Mouse (Mus musculus): ENCODE measurements around the gene Lgals3bp. TPM values are rescaled to one million over a fixed set of nuclear protein-coding genes. Genes with fewer than 3 reads are reported as not detected.
"Not testable (repeated sequence)": the region's sequence is repeated elsewhere in the genome, so short reads cannot be mapped to it uniquely, and the experiment has no call there.

Lgals3bp gene
- polyA plus RNA-seq, 1 experiment from 2014 or later = 2.0 TPM

DNA sequence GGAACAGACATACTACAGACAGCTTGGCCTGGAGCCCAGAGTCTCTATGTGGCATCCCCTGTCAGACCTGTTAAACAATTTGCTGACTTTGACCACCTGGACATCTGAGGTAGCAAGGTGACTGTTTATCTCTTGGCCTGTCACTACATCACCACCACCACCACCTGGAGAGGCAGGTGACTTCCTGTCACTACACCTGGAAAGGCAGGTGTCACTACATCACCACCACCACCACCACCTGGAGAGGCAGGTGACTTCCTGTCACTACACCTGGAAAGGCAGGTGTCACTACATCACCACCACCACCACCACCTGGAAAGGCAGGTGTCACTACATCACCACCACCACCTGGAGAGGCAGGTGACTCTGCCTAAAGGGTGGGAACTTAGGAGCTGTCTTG is 25.6 kb downstream of the Lgals3bp start:
- not testable (repeated sequence) for H3K36me3 ChIP-seq; H3K9me3 ChIP-seq; H3K4me3 ChIP-seq; H3K27me3 ChIP-seq (ENCODE audit: insufficient read depth, poor library complexity, severe bottlenecking); DNase-seq (ENCODE audit: low spot score); H3K27ac ChIP-seq
- H3K4me1 ChIP-seq (replicated peaks) = peaks cover 20% of the 10 kb centered on the region

DNA sequence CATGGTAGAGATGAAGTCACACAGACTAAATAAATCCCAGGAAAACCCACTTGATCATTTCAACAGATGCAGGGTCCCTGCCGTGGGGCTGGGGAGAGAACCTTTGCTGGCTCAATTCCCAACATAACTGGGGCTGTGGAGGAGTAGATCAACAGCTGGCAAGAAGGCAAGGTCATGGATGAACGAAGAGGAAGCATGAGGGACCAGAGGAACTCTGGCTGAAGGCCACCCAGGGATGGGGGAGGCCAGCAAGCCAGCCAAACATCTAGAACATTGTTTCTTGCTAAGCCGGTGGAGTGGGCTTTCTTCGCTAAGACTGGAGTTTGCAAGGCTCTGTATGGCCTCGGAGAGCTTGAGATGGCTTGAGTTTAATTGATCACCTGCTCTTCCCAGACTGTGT is 26.0 kb downstream of the Lgals3bp start:
- no peaks in the 10 kb centered on the region for H3K27me3 ChIP-seq (ENCODE audit: insufficient read depth, poor library complexity, severe bottlenecking)
- peaks cover 20% of the 10 kb centered on the region for H3K4me1 ChIP-seq (replicated peaks)
- no peak overlapping the region for H3K4me3 ChIP-seq
- no peaks in the 10 kb centered on the region for H3K9me3 ChIP-seq
- 82% methylated on average over 5 of the region's 5 CpGs for WGBS
- DNase-seq (ENCODE audit: low spot score) = no peak
- H3K27ac ChIP-seq = no peak overlapping the region
- H3K36me3 ChIP-seq = no peaks in the 10 kb centered on the region

DNA sequence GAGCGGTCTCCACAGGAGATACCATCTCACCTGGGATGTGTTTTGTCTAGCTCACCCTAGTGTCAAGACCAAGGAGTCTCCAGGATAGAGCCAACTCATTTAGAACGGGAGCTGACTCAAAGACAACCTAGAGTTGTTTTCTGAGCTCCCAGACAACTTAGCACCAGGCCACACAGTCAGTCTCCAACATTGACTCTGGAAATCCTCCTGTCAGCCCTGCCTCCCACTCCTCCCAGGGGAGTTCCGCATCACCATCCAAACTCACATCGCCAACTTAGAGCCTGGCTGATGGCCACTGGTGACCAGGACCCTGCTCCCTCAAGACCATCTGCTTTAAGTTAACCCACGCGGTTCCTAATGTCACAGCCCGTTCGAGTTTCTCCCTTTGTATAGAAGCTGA is 26.4 kb downstream of the Lgals3bp start:
- no peak overlapping the region for H3K4me3 ChIP-seq
- no peak overlapping the region for H3K27ac ChIP-seq
- H3K27me3 ChIP-seq (ENCODE audit: insufficient read depth, poor library complexity, severe bottlenecking) = no peaks in the 10 kb centered on the region
- DNase-seq (ENCODE audit: low spot score) = no peak
- 86% methylated on average over 8 of the region's 8 CpGs for WGBS
- no peaks in the 10 kb centered on the region for H3K9me3 ChIP-seq
- peaks cover 20% of the 10 kb centered on the region for H3K4me1 ChIP-seq (replicated peaks)
- H3K36me3 ChIP-seq = no peaks in the 10 kb centered on the region

DNA sequence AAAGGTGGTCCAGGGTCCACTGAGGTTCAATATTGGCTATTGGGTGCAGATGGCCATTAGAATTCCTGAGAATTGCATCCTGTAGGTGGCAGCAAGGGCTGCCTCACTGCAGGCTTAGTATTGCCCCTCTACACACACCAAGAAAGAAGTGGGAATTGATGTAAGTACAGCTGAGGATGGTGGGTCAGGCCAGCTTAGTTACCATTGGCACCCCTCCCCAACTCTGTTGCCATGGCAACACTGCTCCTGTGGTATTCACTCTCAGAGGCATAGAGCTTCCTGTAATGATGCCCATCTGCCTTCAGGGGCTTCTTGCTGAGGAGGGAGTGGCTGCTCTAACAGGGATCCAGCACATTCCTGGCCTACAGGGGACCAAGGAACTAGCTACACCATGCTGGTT is 26.9 kb downstream of the Lgals3bp start:
- no peaks in the 10 kb centered on the region for H3K36me3 ChIP-seq
- peaks cover 20% of the 10 kb centered on the region for H3K4me1 ChIP-seq (replicated peaks)
- no peak overlapping the region for H3K4me3 ChIP-seq
- DNase-seq (ENCODE audit: low spot score) = no peak
- H3K9me3 ChIP-seq = no peaks in the 10 kb centered on the region
- no peaks in the 10 kb centered on the region for H3K27me3 ChIP-seq (ENCODE audit: insufficient read depth, poor library complexity, severe bottlenecking)
- H3K27ac ChIP-seq = no peak overlapping the region

- DNase-seq (ENCODE audit: low spot score) = no peak
- Histone ChIP-seq H3K27me3 (ENCODE audit: insufficient read depth, poor library complexity, severe bottlenecking) (no peaks in the 10 kb centered on the region), H3K4me3 (no peak overlapping the region), H3K9me3 (no peaks in the 10 kb centered on the region), H3K4me1 (replicated peaks) (peaks cover 19% of the 10 kb centered on the region), H3K36me3 (no peaks in the 10 kb centered on the region), H3K27ac (no peak overlapping the region)
- 66% methylated on average over 5 of the region's 5 CpGs for WGBS
Measured at GRCm38 (mm10) chr11:118374506-118374905, 27.4 kb downstream of the Lgals3bp start.

DNA sequence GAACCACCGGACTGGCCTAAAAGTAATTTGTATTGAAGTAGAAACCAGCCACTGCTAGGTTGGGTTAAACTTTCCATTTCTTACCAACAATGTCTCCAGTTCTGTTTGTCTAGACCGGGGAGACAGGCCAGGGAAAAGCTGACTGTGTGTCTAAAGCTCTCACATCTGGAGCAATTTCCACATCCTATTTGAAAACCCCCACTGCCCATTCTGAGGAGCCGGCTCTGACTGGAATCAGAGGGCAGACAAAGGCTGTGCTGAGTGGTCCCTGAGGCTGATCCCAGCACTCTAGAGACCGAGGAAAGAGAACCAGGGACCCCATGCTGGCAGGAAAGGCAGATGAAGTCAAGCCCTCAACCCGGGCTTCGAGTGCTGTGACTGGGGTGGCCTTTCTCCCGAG is 29.3 kb downstream of the Lgals3bp start:
- WGBS = 60% methylated on average over 7 of the region's 7 CpGs
- Histone ChIP-seq H3K4me3 (no peak overlapping the region), H3K4me1 (replicated peaks) (peaks cover 13% of the 10 kb centered on the region; the same call in 1 of the 2 replicates), H3K27ac (0 out of 2 replicates have a peak overlapping the region, but pooled peaks have one; percentile 24), H3K36me3 (no peaks in the 10 kb centered on the region), H3K9me3 (no peaks in the 10 kb centered on the region), H3K27me3 (ENCODE audit: insufficient read depth, poor library complexity, severe bottlenecking) (no peaks in the 10 kb centered on the region)
- no peak for DNase-seq (ENCODE audit: low spot score)

DNA sequence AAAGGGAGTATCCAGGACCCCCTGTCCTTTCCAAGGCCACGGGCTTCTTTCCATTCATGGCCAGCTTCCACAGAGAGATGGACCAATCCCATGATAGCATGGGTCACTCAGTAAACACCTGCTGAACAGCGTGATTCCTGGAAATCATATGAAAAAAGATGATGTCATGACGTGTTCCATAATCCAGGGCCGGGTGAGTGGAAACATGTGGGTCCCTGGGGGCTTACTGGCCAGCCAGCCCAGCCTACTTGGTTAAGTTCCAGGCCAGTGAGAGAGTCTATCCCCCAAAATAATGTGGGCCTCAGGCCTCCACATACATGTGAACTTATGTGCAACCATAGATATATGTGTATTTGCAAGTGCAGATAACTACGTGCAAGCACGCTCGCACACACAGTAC is 30.0 kb downstream of the Lgals3bp start:
- Histone ChIP-seq H3K9me3 (no peaks in the 10 kb centered on the region), H3K36me3 (no peaks in the 10 kb centered on the region), H3K4me3 (no peak overlapping the region), H3K27ac (no peak overlapping the region), H3K4me1 (replicated peaks) (peaks cover 13% of the 10 kb centered on the region; the same call in 1 of the 2 replicates), H3K27me3 (ENCODE audit: insufficient read depth, poor library complexity, severe bottlenecking) (no peaks in the 10 kb centered on the region)
- 87% methylated on average over 7 of the region's 7 CpGs for WGBS
- DNase-seq (ENCODE audit: low spot score) = no peak

DNA sequence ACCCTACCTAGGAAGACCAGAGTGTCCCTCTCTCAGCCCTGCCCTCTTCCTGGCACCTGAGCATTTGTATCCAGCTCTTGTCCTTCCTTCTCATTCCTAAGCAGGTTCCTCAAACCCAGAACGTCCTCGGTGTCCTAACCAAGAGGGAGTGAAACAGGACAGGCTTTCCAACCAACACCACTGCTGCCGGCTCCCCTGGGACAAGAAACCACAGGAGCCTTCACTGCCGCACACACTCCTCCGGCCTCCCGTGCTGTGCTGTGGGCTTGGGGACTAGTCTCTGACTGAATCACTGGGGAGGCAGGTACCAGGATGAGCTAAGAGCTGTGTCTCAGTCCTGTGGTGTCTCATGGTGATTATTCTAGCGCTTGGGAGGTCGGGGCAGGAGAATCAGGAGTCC is 32.2 kb downstream of the Lgals3bp start:
- WGBS = 80% methylated on average over 8 of the region's 8 CpGs
- no peaks in the 10 kb centered on the region for H3K27me3 ChIP-seq (ENCODE audit: insufficient read depth, poor library complexity, severe bottlenecking)
- H3K36me3 ChIP-seq = no peaks in the 10 kb centered on the region
- no peaks in the 10 kb centered on the region for H3K9me3 ChIP-seq
- no peak overlapping the region for H3K27ac ChIP-seq
- DNase-seq (ENCODE audit: low spot score) = no peak
- no peak overlapping the region for H3K4me3 ChIP-seq
- peaks cover 22% of the 10 kb centered on the region for H3K4me1 ChIP-seq (replicated peaks)

GRCm38 (mm10) chr11:118369251-118369650 is 32.6 kb downstream of the Lgals3bp start:
- WGBS = 87% methylated on average over 5 of the region's 5 CpGs
- DNase-seq (ENCODE audit: low spot score) = no peak
- Histone ChIP-seq H3K36me3 (no peaks in the 10 kb centered on the region), H3K9me3 (no peaks in the 10 kb centered on the region), H3K4me3 (no peak overlapping the region), H3K4me1 (replicated peaks) (peaks cover 18% of the 10 kb centered on the region), H3K27ac (no peak overlapping the region), H3K27me3 (ENCODE audit: insufficient read depth, poor library complexity, severe bottlenecking) (peaks cover under 1% of the 10 kb centered on the region; the same call in 1 of the 2 replicates)

DNA sequence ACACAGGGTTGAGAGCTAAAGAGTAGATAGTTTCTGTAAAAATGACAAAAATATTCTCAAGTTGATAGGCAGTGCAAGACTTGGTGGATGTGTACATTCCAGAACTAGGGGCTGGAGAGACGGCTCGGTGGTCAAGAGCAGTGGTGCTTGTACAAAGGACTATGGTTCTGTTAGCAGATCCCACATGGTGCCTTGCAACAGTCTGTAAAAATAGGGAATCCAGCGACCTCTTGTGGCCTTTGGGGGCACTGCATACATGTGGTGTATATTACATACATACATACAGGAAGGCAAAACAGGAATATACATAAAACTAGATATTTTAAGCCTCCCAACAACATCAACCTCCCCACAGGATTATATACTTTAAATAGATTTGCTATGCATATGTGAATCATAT is 33.6 kb downstream of the Lgals3bp start:
- H3K27me3 ChIP-seq (ENCODE audit: insufficient read depth, poor library complexity, severe bottlenecking) = peaks cover 4% of the 10 kb centered on the region; the same call in 1 of the 2 replicates
- H3K4me1 ChIP-seq (replicated peaks) = peaks cover 25% of the 10 kb centered on the region
- no peaks in the 10 kb centered on the region for H3K36me3 ChIP-seq
- no peaks in the 10 kb centered on the region for H3K9me3 ChIP-seq
- H3K4me3 ChIP-seq = no peak overlapping the region
- H3K27ac ChIP-seq = no peak overlapping the region
- no peak for DNase-seq (ENCODE audit: low spot score)
- WGBS = 66% methylated on average over 3 of the region's 3 CpGs

GRCm38 (mm10) chr11:118366559-118366958 is 35.3 kb downstream of the Lgals3bp start:
- no peaks in the 10 kb centered on the region for H3K9me3 ChIP-seq
- H3K36me3 ChIP-seq = no peaks in the 10 kb centered on the region
- H3K27ac ChIP-seq = 0 out of 2 replicates have a peak overlapping the region, but pooled peaks have one; percentile 6
- WGBS = 79% methylated on average over 8 of the region's 8 CpGs
- H3K4me1 ChIP-seq (replicated peaks) = peaks cover 42% of the 10 kb centered on the region
- DNase-seq (ENCODE audit: low spot score) = no peak
- no peak overlapping the region for H3K4me3 ChIP-seq
- H3K27me3 ChIP-seq (ENCODE audit: insufficient read depth, poor library complexity, severe bottlenecking) = peaks cover 9% of the 10 kb centered on the region; the same call in 1 of the 2 replicates

GRCm38 (mm10) chr11:118366108-118366507 is 35.8 kb downstream of the Lgals3bp start:
- no peaks in the 10 kb centered on the region for H3K36me3 ChIP-seq
- peaks cover 9% of the 10 kb centered on the region; the same call in 1 of the 2 replicates for H3K27me3 ChIP-seq (ENCODE audit: insufficient read depth, poor library complexity, severe bottlenecking)
- H3K27ac ChIP-seq = peak overlapping the region; percentile 23; the same call in 1 of the 2 replicates
- 63% methylated on average over 3 of the region's 3 CpGs for WGBS
- no peak overlapping the region for H3K4me3 ChIP-seq
- no peak for DNase-seq (ENCODE audit: low spot score)
- H3K9me3 ChIP-seq = no peaks in the 10 kb centered on the region
- peaks cover 42% of the 10 kb centered on the region for H3K4me1 ChIP-seq (replicated peaks)

- Histone ChIP-seq H3K4me3 (no peak overlapping the region), H3K27ac (peak overlapping the region; percentile 59), H3K4me1 (replicated peaks) (peaks cover 45% of the 10 kb centered on the region), H3K27me3 (ENCODE audit: insufficient read depth, poor library complexity, severe bottlenecking) (peaks cover 9% of the 10 kb centered on the region; the same call in 1 of the 2 replicates), H3K36me3 (no peaks in the 10 kb centered on the region), H3K9me3 (no peaks in the 10 kb centered on the region)
- DNase-seq (ENCODE audit: low spot score) = peak; percentile 56
- WGBS = 67% methylated on average over 7 of the region's 7 CpGs
Measured at GRCm38 (mm10) chr11:118365171-118365570, 36.7 kb downstream of the Lgals3bp start.

DNA sequence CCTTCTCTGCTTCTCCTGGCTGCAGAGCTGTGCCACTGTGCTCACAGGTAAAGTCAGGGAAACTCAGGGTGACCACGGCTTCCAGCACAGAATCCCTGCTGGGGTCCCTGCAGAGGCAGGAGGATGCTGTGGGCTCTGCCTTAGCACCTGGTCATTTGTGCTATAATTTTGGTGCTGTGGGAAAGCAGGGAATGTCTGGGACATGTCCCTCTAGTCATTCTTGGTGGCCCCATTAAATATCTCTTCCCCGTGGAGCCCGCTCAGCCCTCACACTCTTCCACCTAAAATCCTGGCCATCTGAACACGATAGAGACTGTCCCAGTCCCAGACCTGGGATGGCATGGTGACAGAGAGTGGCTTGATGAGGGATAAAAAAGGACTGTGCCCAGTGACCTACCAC is 37.9 kb downstream of the Lgals3bp start:
- peaks cover 48% of the 10 kb centered on the region for H3K4me1 ChIP-seq (replicated peaks)
- no peaks in the 10 kb centered on the region for H3K36me3 ChIP-seq
- 87% methylated on average over 4 of the region's 4 CpGs for WGBS
- no peak for DNase-seq (ENCODE audit: low spot score)
- peaks cover 9% of the 10 kb centered on the region; the same call in 1 of the 2 replicates for H3K27me3 ChIP-seq (ENCODE audit: insufficient read depth, poor library complexity, severe bottlenecking)
- no peaks in the 10 kb centered on the region for H3K9me3 ChIP-seq
- H3K27ac ChIP-seq = peak overlapping the region; percentile 76
- H3K4me3 ChIP-seq = no peak overlapping the region
